Mouse (Mus musculus) heart, adult 18-20 months (tissue): ENCODE measurements around the gene Fry. TPM values are rescaled to one million over a fixed set of nuclear protein-coding genes. Genes with fewer than 3 reads are reported as not detected.

Source experiments
- DNase-seq, 2 experiments: peaks; one replicate each; pipeline ENCODE4 v3.0.0; 2021 to 2022; ENCODE audit warnings: mixed read lengths in 1 of 2
- total RNA-seq, 2 experiments: library from RNA; stranded (reverse); gene quantifications; 2 replicates each; pipeline ENCODE4 v1.2.3; 2021

The Fry gene
- total RNA-seq, 2 experiments from 2014 or later: 97.6 to 122 TPM

DNA sequence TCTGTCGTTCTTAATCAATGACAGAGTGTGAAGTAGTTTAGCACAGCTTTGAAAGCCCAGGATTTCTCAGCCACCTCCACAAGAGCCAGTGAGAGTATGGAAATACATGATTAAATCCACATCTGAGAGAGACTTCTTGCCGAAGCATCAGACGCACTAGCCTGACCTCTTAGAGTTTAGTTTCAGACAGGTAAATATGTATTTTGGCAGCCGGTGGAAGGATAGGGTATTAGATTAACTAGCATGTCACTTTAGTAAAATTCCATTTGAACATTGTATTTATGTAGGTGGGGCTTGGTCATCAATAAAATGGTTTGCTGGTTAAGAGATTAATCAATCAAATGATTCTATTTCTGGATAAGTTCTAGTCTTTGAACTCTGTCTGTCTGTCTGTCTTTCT is 152.0 kb downstream of the Fry start:
- no peak for DNase-seq

DNA sequence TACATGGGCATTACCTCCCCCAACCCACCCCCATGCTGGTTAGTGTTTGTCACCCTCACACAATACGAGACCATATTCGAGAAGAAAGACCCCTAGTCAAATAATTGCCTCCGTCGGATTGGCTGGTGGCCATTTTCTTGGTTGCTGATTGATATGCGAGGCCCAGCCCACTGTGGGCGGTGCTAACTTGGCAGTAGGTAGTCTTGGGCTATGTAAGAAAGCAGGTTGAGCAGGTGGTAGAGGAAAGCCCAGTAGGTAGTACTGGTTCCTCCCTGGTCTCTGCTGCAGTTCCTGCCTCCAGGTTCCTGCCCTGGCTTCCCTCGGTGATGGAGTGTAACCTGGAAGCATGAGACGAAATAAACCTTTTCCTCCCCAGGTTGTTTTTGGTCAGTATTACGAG is 153.7 kb downstream of the Fry start:
- DNase-seq: no peak

DNA sequence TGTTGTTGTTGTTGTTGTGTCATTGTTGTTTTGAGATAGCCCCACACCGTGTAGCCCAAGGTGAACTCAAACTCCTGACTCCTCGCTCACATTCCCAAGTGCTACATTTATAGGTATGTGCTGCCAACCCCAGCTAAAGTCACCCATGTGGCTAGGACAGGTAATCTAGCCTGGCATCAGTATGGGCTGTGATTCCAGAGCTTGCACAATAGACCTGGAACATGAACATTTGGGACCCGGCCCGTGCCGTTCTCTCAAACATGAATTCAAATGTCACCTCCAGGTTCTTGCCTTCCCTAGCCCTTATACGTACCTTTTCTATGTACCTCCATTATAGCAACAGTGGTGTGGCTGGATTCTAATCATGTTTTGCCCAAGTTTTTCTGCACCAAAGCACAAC is 156.9 kb downstream of the Fry start:
- DNase-seq: no peak

DNA sequence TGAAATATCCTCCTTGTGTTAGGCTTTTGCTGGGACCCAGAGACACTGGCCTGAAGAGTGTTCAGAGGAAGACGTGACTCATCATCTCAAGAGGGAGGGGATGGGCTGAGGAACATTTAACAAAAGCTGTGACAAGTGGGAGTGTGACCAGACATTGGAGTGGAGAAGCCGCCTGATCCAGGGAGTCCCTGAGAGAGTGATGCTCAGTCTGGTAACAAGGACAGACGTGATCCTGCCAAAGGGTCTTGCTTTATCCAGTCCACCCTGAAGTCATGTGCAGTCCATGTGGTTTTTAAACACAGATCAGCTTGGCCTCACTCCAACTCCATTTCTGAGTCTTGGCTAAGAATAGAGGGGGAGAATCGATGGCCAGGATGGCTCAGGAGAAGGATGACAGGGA is 158.2 kb downstream of the Fry start:
- DNase-seq: peak; percentile 48 to 52

DNA sequence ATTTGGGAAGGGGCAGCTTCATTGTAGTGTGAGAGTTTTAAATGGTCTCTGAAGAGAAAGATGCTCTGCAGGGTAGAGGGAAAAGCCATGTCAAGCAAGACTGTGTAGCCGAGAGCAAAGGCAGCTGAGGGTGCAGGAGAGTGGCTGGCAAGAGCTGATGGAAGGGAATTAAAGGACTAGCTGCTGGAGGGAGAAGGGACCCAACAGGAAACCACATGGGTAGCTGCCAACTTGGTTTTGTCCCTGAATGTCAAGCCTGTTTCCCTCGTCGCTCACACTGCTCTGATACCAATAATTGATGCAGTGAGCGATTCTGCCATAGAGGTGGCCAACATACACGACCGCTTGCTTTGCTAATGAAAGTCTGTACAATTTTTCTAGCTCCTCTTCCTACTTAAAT is 160.9 kb downstream of the Fry start:
- no peak for DNase-seq

DNA sequence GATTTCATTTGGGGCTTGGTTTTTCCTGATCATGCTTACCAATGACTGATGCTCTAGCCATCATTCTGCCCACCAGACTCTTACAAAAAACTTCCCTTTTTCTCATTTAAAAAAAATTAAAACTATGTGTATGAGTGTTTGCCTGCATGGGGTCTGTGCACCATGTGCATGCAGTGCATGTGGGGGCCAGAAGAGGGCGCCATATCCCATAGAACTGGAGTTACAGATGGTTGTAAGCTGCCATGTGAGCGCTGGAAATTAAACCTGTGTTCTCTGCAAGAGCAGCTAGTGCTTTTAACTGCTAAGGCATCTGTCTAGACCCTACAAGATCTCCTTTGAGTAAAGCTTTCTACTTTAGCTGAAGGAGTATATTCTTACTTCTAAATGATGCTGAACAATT is 162.6 kb downstream of the Fry start:
- DNase-seq: no peak

DNA sequence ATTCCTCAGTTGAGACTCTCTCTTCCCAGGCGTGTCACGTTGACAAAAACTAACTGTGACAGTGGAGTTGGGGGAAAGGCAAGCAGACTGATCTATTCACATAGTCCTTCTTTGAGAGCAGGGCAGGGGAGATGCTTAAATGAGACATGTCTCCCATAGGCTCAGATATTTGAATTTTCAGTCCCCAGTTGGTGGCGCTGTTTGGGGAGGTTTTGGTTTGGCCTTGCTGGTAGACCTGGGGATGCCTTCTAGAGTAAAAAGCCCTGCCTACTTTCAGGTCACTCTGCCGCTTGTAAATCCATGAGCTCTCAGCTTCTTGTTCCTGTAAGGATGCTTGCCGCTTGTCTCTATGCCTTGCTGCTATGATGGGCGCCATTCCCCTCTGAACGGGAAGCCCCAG is 163.6 kb downstream of the Fry start:
- DNase-seq: no peak

DNA sequence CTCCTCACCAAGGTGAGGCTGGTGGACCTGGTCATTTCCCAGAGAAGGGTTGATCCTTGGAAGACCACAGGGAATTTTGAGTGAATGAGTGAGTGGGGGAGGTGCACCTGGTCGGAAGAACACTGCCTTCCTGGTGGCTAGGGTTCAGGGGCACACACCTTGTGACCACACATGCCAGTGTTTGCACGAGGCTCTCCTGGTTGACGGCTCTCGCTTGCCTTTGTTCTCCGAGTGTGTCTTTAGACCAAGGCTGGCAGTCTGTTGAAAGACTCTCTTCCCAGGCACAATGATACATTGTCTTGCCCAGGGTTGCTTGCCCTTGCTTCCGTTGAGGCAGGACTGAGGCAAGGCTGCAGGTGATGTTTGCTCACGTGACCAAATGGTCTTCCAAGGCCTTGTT is 169.5 kb downstream of the Fry start:
- DNase-seq: no peak

DNA sequence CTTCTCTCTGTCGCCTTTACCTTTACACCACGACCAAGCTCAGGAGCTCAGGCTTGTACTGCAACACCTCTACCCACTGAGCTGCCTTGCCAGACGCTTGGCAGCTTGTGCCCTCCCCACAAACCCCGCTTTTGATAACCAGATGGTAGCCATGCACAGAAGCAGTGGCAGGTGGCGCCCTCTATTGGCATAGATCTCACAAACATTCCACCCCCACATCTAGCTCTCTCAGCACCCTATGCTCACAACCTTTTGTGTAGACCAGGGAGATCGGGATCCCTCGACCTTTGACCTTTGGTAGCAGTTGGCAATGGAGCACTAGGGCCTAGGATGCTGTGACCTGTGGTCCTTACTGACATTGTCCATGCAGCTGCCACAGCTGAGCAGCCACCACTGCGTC is 171.2 kb downstream of the Fry start:
- DNase-seq: peak; percentile 21 to 45

DNA sequence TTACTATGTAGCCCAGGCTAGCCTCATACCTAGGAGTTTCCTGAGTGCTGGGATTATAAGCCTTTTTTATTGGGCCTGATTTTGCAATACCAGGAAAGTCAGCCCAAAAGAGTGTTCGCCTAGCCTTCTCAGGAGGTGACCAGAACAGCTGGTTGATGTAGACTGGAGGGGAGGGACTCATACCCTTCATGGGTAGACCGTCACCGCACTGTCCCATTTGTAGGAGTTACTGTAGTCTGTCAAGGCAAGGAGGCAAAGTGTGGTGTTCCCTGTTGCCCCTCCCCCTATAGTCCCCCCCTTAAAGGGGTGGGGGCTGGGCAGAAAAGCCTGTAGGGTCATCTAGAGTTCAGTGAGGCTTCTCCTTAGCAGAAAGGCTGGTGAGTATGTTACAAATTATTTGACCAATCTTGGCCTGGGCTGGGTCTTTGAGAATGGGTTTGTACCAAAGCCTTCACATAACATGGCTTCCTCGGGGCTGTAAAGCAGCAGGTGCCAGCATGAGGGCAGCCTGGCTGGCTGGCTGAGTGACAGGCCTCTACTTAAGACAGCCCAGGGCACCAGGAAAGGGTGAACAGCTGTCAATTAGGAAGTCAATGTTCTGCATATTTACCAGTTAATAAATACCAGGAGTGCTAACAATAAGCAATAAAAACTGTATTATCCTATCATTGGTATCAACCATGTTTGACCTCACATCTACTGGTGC is 172.2 kb downstream of the Fry start:
- no peak for DNase-seq

DNA sequence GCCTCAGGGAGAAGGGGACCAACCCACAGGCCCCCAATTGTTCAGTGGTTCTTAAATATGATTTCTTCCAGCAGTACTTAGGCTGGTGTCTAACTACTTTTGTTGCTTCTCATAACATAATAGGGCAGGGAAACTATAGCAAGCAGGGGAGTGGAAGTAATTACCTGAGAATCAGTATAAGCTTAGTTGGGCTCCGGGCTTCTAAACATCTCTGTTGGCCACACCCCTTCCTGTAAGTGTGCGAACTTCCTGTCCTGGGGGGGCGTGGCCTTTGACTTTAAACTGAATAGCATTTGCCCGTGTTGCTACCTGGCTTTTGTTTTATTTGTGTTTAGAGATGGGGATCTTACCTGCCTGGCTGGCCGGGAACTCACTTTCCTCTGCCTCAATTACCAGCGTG is 172.8 kb downstream of the Fry start:
- no peak for DNase-seq

DNA sequence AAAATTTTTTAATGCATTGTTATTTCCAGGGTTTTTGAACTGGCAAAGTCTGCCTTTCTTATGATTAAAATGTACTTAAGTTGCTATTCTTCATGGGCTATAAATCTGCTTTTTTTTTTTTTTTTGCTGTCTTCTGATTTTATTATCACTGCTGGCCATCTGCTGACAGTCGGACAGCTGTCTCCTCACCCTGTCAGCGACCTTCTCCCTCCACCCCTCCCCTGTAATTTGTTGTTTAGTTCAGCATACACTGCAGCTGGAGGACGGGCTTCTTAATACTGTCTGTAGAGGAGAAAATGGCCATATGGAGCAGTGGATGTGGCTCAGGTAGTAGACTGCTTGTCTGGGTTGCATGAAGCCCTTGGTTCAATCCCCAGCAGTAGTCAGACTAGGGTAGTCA is 173.7 kb downstream of the Fry start:
- no peak for DNase-seq

DNA sequence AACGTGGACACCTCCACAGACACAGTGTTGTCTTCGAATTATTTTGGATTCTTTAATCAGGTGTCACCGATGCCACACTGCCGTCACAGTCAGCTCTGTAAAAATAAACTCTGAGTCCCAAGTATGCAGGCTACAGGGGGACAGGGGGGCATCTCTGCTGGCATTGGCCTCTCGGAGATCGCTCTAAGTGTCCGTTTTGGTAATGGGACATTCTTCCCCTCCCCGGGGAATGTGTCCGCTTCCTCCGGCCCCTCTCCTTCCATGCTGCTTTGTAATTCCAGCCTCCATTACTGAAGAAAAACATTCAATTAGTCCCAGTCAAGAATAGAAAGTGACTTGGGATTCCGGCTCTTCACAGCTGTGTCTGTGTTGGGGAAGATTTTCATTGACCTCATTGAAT is 175.9 kb downstream of the Fry start:
- peak; percentile 48 to 49 for DNase-seq

DNA sequence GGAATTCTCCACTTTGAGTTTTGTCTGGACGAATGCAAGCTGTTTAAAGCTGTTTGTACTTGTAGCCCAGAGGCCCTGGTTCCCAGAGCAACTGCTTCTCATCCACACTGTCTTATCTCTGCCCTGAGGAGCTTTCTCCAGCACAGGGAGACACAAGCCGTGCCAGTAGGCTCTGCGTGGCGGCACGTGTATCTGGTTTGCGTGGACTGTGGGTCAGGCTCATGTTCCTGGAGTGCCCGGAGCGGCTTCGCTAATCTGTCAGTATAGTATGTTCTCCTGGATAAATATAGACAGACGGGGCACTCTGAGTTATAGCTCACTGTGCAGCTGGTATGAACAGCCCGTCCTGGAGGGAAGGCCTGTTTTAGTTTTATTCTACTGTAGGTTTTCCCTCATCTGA is 176.7 kb downstream of the Fry start:
- peak; percentile 81 to 83 for DNase-seq

DNA sequence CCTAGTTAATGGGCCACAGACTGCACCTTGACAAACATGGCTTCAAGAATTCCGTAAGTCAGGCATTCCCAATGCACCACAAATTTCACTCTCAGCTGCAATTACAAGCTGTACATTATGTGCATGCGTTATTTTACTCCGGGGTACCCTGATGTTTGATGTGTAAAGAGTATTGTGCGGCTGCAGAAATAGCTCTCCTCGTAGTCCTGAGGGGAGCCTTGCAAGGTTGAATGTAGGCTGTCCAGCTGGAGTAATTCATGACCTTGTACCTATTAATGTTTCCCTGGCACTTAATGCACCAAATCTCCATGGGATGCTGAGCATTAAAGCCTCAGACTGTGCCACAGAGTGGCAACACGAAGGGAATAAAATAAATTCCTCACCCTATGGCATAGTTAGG is 180.5 kb downstream of the Fry start:
- DNase-seq: no peak

DNA sequence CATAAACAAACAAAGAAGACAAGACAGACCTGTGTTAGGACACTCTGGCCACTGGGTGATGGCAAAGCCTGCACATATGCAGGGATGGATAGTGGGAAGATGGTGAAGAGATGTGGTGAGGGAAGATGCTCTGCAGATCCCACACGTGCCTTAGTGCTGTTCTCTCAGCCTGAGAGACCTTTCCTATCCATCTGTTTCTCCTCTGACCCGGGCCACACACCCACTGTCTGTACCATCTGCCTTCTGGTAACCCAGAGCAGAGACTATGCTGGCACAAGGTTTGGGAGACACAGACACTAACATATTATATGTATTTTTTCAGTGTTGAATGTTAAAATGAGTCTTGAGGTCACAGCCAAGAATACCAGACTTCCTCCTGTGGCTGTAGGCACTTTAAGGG is 183.7 kb downstream of the Fry start:
- DNase-seq: no peak

DNA sequence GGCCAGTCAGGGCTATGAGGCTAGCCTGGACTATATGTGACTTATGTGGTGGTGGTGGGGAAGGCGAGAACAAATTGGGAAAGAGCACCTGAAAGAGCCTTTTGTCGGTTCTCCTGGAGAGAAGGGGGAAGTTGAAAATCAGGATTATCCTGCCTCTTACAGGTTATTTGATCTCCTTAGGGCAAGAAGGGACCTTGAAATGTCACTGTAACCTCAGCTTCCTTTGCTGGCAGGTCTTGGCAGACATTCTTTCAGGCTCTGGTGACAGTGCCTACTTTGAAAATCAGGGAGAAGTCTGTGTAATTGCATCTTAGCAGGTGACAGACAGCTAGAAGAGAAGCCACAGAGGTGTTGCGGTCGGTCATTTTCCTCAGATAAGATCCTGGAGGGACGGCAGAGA is 184.6 kb downstream of the Fry start:
- no peak for DNase-seq

DNA sequence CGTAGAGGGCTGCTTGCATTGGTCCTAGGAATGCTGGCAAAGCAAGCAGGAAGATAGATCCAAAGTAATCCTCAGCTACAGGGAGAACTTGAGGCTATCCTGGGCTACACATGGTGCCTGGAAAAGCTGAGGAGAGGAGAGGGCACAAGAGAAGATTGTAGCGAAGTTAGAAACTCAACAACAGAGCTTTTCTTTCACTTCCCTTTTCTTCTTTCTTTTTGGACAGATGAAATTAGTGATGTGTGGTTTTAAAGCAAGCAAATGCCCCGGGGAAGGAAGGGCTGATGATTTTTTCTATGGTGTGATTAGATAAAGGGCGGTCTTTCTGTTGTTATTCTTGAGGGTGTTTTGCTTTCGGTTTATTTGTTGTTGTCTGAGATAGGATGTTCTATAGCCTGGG is 188.1 kb downstream of the Fry start:
- no peak for DNase-seq

DNA sequence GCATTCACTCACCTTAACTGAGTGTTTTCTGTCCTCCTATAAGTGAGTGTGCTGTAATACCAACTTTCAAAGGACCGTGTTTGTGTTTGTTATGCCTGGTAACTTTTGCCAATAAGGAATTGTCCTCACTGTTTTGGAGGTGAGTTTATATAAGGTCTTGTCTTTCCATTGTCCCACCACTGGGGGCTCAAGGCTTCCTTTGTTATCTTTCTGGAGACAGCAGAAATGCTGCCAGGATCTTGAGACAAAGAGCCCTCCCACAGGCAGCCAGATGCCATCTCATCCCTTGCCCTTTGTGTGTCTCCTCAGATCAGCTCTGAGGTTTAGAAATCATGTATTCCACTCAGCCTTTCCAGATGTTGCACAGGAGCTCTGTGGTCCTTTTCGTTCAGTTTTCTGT is 194.8 kb downstream of the Fry start:
- no peak for DNase-seq

DNA sequence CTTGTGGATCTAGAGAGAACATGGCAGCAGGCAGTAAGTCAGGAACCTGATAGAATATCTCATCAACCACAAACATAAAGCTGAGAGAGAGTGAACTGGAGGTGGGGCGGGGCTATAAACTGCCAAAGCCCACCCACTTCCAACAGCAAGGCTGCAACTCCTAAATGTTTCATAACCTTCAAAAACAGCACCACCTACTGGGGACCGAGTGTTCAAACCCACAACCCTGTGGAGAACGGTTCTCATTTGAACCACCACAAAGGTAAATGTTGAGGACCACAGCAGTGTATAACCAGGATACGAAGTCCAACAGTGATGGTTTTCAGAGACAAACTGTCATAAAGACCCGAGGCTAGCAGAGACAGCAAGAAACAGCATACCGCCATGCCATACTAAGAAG is 196.1 kb downstream of the Fry start:
- no peak for DNase-seq

DNA sequence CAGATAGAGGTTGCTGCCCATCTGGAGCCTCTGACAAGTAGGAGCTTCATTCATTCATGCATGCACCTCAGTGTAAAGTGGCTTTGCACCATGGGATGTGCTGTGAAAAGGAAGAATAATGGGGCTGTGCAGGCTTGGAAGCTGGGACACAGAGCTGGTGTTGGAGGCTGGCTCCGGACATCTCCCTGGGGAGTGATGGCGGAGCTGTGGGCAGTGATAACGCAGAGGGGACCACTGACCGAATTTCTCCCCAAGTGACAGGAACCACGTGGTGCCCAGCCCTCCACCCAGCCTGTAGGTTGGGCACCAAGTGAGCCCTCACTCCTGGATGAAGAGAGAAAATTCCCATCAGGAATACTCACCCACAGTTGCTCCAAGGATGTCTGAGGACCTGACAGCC is 207.0 kb downstream of the Fry start:
- no peak for DNase-seq

DNA sequence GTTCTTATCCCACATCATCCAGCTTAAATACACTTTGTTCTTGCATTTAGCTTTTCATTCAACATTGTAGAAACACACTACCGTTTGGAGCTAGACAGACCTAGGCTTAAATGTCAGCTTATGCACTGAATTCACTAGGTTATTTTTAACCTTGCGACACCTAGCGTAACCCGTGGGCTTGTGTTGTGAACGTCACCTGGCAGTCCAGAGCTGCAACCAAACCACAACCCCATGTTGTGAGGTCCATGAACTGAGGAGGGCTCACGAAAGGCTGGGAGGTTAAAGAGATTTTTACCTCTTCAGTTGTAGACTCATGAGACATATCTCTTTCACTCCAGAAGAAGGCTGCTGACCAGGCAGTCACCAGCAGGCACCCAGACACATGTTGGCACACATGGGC is 210.2 kb downstream of the Fry start:
- DNase-seq: no peak

DNA sequence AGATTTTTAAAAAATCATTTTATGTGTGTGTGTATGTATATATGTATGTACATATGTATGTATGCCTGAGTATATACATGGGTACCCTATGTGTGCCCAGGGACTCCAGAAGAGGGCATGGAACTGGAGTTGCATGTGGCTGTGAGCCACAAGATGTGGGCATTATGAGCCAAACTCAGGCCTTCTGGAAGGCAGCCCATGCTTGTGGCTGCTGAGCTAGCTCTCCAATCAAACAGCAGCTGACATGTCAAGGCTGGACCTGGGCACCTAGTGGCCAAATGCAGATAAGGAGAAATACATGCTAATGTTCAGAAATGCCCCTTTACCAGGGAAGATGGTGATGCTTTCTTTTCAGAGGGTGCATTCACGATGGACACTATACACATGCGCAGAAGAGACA is 213.4 kb downstream of the Fry start:
- DNase-seq: peak; percentile 49

DNA sequence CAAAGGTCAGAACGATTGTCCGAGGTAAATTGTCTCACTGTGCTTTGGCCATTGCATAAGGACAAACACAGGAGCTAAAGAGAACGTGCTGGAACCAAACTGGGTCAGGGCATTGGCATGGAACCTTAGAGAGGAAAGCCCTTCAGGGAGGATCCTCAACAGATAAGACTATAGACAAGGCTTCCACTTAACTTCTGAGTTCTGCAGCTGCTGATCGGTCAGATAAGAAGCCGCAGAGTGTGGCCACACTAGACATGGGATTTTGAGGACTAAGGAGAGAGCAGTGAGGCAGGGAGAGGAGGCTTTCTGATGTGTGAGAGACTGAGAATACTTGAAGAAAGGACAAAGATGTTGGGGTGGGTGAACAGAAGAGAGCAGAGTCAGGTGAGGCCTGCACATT is 214.4 kb downstream of the Fry start:
- peak; percentile 40 to 48 for DNase-seq

DNA sequence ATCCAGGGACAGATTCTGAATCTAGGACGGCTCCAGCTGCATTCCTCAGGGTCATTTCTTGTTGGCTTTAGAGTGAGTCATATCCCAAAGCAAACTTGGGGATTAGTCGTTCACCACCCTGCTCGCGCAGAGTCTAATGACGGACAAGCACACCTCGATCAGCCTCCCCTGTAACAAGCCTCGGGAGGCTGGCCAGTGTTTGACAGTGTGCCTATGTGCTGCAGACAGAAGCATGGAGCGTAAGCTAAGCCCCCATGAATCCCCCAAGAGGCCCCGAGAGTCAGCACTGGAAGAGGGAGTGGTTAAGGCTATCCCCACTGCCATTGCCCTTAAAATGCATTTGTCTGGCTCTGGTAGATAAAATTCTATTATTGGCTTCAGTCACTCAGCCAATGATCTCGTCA is 214.9 kb downstream of the Fry start:
- DNase-seq: peak; percentile 45 to 52
